Mouse (Mus musculus) embryonic fibroblast, embryonic 13.5 days (primary cell): ENCODE measurements at regions not wholly inside any gene's neighbourhood (a gene's known extent, or its start where the extent isn't known, plus 50 kb on each side); places are given as distances from the start of the nearest gene placed in this dataset.

Experiments
- CTCF ChIP-seq: IDR thresholded peaks from 2 replicates; pipeline ENCODE4 v1.5.1; 2011; ENCODE audit warnings: mild to moderate bottlenecking, control low read depth, low read length, moderate library complexity, borderline replicate concordance; ENCODE audit not compliant: insufficient read depth
- POLR2A ChIP-seq: IDR thresholded peaks from 2 replicates; pipeline ENCODE4 v1.6.1; 2011; ENCODE audit warnings: low read depth, mild to moderate bottlenecking, control low read depth, low read length, moderate library complexity

DNA sequence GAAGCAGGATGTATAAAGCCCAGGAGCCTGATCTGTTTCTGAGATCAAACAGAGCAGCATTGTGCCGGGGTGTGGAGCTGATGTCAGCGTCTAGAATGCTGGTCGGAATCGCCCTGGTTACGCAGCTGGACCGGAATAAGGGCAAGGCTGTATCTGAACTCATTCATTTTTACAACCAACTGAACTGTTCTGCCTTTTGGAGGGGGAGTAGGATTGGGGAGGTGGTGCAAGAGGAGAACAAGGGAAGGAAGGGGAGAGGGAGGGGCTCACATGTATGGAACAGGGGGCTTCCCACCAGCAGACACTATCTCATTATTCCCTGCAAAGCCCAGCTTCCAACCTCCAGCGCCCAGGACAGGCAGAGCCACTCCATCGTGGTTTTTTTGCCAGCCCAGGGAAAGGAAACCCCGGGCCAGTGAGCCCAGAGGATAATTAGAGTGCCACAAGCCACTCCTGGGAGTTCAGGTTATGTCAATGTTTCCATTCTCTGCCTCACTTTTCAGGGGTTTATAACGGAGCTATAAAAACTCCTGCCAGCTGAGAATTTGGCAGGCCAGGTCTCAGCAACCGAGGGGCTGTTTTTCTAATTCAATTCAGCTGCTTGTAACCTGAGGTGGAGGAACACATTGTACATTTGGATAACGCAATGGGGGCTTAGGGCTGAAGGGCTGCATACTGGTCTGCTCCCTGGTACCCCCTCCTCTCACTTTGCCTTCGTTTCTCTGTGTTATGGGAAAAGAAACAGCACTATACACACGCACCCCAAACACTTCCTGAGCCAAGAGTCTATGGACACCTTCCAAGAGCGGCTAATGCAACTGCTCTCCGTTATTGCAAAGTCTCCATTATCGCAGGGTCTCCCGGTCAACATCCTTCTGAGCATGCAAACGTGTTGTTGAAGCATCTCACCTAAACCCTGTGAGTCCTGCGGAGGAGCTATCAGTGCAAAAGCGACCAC is 170.0 kb upstream of the Hes1 start:
- TF ChIP-seq CTCF (no peak), POLR2A (no peak)
